Mouse (Mus musculus) thymus, postnatal 4 days (tissue): Measurements from ENCODE around the gene Ldb3.

Source experiments
- DNase-seq: peaks from one replicate; pipeline ENCODE4 v3.0.0; 2021

Gene Ldb3

DNA sequence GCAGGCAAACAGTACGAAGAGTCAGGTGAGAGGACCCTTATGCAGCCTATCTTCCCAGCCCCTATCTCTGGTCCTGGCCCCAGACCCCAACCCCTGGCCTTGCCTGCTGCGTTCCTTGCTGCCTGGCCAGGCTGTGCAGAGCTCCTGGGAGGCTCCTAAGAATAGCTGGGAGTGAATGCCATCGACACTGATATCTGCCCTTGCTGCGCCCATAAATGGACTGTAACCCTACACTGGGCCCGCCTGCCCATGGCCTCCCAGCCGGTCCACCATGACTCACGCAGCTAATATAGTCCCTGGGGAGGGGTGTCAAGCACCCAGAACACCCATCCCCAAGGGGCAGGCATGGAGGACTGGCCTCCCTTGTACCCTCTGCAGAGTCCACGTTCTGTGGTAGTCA is at the start of gene Ldb3:
Gene Ldb3 (minus strand): TSS at position 185 of the 400 bp plus-strand sequence.
- no peak for DNase-seq

DNA sequence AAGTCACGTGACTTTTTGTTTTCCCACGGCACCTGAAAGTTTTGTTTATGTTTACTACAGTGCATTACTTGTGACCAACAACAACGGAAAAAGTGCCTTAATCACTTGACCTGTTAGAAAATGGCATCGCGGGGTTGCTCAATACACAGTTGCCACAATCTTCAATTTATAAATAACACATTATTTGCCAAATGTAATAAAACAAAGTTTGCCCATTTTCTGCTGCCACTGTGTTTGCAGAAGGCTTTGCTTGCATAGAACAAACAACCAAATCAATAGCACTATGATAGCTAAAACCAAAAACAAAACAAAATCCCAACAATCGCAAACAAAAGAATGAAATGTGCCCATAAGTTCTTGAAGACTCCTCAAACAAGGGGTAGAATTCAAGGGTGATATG is 47.2 kb upstream of the Ldb3 start:
- no peak for DNase-seq

DNA sequence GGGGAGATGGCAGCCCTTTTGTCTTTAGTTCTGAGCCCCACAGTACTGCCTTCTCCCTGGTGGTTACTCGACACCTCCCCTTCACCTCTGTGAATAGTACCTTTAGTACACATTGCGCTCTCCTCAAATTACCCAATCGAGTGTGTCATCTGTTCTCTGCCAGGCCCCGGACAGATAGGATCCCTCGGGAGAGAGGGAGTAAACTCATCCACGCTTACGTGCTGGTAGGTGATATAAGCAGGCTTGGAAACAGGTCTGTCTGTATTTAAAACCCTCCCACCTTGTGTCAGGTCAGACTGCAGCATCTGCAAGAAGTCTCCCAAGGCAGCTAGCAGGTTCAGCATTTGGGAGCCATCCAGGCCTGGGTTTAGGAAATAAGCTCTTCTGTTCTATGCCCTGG is 46.7 kb upstream of the Ldb3 start:
- DNase-seq = peak; percentile 14

DNA sequence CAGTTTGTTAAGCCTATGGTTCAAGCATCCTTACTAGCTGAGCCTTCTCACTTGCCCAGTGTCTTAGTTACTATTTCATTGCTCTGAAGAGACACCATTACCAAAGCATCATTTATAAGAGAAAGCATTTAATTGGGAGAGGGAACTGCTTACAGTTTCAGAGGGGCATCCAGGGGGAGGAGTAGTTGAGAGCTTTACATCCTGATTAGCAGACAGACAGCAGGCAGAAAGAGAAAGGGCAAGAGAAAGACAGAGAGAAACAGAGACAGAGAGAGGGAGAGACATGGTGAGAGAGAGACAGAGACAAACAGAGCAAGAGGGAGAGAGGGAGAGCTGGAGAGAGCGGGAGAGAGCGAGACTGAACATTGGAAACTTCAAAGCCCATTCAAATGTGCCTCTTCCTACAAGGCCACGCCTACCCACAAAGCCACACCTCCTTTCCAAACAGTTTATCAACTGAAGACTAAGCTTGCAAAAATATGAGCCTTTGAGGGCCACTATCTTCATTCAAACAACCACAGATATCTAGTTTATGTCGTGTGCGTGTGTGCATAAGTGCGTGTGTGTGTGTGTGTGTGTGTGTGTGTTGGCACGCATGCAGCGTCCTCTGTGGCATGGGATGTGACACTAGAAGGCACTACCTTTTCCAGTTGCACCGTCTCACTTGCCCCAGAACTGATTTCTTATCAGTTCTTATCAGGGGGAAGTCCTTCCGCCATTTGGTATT is 44.4 kb upstream of the Ldb3 start:
- DNase-seq = peak; percentile 41

DNA sequence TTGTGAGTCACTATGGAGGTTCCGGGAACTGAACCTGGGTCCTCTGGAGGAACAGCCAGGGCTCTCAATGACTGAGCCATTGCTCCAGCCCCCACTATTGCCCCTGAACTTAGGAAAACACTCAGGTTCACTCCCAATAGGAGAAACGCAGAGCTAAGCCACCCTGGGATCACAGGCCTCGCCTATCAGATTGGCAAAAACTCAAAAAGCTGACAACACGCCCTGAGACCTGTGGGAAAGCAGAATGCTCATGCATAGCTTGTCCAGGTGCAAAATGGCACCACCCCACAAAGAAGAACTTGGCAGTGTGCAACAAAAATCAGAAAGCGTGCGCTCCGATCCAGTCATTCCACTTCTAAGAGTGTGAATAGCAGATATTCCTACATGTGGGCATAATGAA is 38.3 kb upstream of the Ldb3 start:
- DNase-seq = no peak

DNA sequence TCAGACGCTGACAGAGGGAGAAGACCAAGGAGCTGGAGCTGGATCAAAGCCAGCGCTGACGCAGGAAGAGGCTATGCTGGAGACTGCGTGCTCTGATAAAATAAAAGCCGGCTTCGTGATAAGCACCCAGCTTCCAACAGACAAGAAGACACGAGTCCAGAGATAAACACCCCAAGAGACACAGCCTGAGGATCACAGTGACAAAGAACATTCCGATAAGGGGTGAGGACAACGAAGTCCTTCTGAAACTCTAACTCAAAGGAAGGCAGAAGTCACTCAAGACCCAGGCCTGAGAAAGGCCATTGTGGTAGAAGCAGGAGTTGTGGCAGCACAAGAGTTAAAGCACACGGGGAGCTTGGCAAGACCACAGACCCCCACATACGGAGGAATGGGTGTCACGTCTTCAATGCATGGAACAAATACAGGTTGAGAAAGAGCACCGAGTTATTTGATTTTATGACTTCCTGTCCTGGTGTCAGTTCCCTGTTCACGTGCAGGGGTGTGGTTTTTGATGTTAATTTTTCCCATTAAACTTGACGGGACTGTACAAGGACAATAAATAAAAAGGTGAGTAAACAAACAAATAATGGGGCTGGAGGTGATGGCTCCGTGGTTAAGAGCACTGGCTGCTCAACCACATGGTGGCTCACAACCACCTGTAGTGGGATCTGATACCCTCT is 35.2 kb upstream of the Ldb3 start:
- DNase-seq = no peak

DNA sequence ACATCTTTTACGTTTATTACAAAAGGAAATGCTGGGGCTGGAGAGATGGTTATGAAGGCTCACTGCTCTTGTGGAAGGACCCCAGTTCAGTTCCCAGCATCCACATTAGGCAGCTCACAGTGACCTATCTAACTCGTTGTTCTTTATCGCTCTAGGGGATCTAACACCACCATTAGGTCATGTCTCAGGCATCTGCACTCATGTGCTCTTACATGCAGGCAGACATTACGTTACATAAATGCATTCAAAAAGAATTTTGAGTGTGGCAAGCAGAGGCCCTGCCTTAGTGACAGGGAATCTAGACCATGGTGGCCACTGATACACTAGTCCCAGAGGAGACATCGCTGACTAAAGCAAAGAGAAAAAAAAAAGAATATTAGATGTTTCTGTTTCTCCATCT is 34.6 kb upstream of the Ldb3 start:
- DNase-seq = no peak

DNA sequence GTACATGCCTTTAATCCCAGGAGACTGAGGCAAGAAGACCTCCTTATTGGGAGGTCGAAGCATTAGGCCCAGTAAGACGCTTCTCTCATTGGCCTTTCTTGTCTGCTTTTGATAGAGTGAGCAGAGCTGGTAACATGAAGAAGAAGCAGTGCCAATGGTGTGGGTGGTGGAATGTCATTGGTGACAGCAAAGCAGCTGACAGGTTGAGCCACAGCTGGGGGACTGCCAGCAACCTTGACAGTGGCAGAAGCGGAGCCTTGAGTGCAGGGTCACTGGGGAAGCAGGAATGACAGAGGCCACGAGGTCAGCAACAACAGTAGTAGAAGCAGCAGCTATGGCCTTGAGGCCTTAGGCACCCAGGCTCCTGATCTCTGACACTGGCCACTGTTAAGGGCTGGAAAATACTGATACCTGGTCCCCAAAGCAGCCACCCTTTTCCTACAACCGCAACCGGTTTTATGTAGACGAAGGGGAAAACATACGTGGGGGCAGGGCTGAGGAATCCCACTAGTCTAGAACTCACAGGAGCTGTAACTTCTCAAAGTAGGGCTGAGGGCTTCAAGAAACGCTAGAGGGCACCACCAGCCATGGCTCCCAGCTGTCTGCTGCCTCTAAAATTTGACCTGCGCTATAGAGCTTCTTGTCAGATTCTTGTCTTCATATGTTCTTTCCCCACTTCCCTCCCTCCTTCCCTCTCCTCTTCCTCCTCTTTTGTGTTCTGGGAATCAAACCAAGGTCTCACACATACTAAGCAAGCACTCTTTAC is 32.3 kb upstream of the Ldb3 start:
- peak; percentile 82 for DNase-seq

DNA sequence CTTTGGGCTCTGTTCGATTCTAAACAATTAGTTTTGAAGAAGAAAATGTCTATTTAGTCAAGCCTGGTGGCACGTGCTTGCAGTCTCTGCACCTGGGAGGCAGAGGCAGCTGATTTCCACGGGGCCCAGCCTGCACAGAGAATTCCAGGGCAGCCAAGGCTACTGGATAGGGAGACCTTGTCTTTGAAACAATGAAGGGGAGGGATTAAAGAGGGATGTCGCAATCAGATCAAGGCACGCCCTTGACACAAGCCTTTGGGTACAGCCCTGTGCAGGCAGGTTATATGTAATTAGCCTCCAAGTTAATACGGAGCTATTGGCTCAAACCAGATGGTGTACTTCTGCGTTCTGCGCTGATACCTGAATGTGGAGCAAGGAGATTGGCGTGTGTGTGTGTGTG is 30.3 kb upstream of the Ldb3 start:
- DNase-seq = no peak

DNA sequence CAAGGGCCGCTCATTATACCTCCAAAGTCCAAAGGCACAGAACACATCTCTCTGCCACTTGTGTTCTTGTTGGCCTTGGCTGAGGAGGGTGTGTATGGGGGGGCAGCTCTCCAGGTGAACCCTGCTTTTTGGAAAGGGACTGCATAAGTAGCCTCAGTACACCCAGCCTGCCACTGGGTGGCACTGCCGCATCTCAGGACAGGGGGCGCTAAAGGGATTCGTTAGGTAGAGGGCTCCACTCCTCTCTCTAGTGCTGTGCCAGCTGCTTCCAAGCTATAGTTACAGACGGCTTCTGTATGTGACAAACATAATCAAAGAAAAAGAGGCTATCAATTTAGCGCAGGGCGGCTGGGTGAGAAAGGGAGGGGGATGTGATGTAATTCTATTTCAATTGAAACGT is 28.3 kb upstream of the Ldb3 start:
- peak; percentile 95 for DNase-seq

DNA sequence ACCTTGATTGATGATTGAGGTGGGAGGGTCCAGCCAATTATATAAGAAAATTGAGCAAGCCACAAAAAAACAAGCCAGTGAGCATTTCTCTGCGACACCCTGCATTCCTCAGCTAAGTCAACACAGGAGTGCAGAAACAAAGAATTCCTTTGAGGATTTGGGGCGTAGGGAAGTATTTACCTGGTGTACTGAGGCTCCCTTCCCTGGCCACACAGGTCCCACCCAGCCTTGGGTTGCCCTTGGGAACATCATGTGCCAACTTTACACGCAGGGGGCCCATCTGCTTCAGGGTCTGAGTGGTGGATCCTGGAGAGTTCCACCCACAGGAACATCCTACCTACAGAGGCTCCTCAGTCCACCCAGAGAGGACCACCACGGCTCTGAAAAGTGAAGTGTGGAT is 27.1 kb upstream of the Ldb3 start:
- DNase-seq = peak; percentile 17

DNA sequence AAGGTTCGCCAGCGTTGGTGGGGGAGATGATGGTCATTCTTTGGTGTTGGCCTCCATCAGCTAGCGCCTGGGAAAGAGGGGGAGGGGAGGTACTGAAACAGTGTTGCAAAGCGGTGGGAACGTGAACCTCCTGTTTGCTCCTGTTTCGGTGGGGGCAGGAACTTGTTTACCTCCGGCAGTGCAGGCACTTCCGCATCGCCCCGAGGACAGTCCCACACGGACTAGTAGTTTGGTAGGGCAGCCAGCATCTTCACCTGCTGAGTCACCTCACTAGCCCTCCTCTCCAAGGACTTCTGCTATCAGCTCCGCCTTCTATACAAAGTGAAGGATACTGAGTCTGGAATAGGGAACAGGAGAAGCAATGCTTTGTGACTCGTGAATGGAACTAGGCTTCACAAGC is 26.6 kb upstream of the Ldb3 start:
- peak; percentile 69 for DNase-seq

DNA sequence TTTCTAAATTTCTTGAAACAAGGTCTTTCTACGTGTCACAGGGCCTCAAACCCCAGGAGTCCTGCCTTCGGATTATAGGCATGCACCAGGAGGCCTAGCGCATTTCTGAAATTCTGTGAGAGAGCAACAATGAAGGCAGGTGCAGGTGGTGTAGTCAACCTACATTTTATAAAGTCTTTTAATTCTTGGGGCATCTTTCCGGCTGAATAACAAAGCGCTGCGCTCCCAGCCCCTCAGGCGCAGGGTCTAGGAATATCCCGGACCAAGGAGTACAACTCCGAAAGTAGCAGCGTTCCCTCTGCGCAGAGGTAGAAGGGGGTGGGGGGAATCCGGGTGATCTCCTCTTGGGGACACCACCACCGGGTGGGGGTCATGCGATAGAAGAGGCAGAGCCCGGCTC is 26.1 kb upstream of the Ldb3 start:
- peak; percentile 48 for DNase-seq

DNA sequence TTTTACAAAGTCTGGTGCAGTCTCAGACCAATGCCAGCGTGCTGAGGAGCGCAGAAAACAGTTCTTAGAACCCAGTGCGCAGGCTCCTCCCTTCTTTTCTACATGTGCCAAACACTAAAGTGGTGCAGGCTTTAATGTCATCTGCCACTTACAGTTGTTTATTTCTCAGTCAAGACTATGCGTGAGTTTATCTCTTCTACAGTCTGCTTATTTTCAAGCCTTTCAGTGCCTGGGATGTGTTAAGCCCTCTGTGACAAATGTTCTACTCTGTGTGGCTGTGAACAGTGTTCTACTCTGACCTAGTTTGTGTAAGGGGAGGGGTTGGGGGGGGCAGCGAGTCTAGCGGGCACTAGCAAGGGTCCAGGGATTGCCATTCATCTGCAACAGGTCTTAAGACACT is 25.0 kb upstream of the Ldb3 start:
- no peak for DNase-seq

DNA sequence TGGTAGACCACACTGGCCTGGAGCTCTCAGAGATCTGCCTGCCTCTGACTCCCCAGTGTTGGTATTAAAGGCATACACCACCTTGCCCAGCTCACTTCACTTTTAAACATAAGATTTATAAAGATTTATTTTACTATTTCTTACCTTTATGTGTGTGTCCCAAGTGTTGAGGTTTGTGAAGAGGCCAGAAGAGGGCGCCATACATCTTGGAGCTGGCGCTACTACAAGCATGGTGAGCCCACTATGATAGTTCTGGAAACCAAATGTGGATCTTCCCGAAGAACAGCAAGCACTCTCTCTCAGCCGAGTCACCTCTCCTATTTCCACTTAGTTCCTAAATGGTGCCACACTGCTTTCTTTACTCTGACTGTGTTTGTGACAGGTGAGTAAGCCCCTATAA is 23.7 kb upstream of the Ldb3 start:
- peak; percentile 77 for DNase-seq

DNA sequence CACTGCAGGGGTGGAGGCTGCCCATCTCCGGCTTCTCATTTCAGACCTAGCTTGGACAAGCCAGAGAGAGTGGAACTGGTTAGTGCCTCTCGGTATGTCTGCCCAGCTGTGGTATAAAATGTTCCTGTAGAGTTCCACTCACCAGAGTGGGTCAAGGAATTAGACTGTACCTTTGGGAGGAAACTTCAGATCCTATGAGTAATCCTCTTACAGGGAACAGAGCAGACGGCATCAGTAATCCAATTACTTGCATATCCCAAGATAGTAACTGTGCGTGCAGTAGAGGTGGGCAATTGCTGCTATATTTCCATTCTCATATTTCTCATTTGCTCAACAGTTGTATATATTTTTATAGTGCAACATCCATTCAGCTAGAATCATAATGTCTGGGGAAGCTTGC is 23.1 kb upstream of the Ldb3 start:
- DNase-seq = no peak

DNA sequence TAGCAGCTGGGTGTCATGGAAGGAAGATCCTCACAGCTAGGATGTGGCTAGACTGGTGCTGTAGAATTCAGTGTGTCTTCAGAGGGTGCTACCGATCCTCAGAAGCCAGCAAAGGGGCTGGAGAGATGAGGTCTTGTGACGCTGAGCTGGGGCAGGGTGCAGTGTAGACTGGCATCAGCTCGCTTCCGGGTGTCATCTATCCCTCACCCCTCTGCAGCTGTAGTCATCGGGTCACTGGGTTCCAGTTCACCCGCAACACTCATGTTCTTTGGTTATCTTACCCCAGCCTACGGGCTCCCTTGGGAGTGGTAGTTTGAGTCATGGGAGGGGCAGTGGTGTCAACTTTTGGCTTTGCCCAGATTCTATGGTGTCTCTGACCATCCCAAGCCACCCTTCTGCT is 13.4 kb upstream of the Ldb3 start:
- DNase-seq = no peak

DNA sequence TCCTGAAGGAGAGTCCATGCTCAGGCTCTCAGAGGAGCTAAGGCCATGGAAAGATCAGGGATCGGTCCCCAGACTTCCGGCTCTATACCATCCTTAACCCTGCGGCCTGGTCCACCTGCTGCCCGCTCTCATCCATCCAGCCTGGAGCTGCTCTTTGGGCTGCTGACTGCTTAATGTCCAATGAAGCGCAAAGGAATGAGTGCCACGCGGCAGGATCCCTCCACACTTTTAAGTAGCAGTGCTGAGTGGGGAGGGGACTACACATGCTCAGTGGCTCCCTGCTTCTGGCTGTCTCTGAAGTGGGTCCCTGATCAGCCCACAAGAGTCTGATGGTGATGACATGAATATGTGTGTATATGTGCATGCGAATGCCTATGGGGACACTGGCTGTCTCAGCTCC is 11.5 kb upstream of the Ldb3 start, which contains the start of gene Opn4:
Gene Opn4 (minus strand): TSS at position 202 of the 400 bp plus-strand sequence.
- DNase-seq = no peak

DNA sequence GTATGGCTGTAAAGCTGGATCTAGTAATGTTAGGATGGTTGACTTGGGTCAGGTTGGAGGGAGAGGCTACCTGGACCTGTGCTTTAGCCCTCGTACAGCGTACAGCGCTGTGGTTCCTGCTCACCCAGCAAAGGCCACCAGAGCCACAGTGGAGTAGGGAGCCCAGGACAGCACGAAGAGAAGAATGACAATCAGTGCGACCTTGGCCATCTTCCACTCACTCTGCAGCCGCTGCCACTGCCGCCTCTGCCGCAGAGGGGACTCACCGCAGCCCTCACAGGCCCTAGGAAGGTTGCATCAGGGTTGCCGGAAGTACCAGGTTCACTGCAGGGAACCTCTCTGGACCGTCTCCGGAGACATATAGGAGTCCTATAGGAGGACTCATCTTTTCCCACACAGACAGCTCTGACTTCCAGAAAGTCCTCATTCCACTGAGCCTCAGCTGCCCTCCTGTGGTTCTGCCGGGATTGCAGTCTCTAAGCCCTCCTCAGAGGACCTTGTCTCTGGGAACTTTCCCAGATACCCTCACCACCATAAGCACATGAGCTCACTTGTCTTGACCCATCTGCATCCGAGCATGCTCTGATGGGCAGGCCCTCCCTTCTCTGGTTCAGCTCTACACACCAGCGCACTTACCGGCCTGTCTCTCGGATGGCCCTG is 7.2 kb upstream of the Ldb3 start:
- DNase-seq = no peak

DNA sequence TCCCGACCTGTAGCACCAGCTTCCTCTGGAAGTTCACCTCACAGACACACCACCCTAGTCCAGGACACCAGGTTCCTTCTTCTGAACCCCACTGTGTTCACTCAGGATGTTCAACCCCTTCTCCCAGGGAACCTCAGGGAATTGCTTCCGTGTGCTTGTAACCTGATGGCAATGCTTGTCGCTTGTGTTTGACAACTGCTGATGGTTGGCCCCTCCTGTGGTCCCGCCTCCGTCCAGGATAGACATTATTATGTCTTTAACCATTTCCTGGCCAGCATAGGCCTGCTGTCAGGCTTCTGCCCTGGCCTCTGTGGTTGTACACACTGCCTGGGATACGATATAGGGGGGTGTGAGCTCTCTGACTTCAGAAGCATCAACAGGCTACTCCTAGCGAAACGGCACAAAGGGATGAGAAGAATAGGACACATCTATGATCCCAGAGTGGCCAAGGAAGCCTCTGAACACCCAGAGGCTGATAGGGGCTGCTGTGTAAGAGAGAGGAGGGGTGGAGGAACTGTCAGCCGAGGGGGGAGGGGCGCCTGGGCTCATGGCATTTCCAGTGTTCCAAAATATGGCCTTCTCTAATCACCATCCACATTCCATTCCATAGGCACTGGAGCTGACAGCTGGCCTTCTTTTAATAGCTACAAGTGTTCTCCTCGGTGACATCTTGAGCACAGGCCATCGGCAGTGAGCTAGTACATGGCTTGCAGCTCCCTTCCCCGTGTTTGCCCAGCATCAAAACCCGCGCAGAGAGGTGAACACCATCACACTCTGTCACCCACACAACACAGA is 3.5 kb upstream of the Ldb3 start:
- DNase-seq = no peak

DNA sequence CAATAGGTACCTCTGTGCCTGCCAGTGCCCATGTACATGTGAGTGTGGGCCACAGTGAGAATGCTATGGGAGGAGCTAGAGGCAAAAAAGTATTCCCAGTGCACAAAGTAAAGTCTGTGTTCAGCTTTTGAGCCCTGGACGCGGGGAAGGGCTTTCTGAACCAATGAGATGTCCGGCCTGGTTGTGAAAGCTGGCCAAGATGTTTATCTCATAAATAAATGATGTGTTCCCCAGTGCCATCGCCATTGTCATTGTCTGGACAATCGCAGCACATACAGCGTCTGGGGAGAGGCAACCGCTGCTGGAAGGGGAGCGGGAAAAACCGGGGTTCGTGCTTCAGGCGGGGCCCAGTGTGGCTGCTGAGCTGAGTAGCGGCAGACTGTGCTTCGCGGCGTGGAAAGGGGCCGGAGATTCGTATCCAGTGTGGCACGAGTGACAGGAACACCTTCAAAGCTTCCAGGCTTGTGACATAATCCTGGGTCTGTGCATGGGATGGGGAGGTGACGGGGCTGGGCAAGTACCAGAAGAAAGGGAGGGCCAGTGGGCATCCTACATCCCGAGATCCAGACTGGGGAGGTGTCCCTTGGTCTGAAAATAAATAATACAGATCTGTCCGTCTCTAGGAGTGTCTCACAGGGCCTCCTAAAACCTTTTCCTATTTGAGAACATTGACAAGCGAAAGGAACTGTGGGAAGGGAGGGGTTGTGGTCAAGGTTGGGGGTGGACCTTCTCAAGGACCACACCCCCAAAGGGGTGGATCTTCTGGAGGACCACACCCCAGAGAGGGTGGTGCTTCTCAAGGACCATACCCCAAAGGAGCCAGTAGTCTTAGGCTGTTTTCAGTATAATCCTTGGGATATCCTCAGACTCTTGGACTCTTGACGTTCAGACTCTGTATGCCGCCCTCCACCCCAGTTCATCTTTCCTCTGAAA is 2.5 kb upstream of the Ldb3 start:
- no peak for DNase-seq
